Mouse (Mus musculus) embryonic facial prominence, embryonic 15.5 days (tissue): ENCODE data around the gene Nell2. TPM values are rescaled to one million over a fixed set of nuclear protein-coding genes. Genes with fewer than 3 reads are reported as not detected.

Source experiments
- ATAC-seq: fragments of 200-750 bp; cut with Nextera tagmentation; 2 replicates; pipeline ENCODE4 v1.8.0; 2017; ENCODE audit warnings: low read depth, moderate TSS enrichment; ENCODE audit not compliant: insufficient number of reproducible peaks, low FRiP score, low TSS enrichment
- H3K27ac ChIP-seq: fragments of 300-500 bp; sonication (generic); replicated peaks from 2 replicates; pipeline ENCODE4 v1.5.1; 2015; ENCODE audit warnings: mild to moderate bottlenecking, inconsistent platforms
- H3K27me3 ChIP-seq: fragments of 300-500 bp; sonication (generic); 2 replicates; pipeline ENCODE4 v1.6.1; 2015; ENCODE audit warnings: inconsistent platforms
- H3K36me3 ChIP-seq: fragments of 300-500 bp; sonication (generic); 2 replicates; pipeline ENCODE4 v1.6.1; 2015; ENCODE audit warnings: mild to moderate bottlenecking, inconsistent platforms
- H3K4me1 ChIP-seq: fragments of 300-500 bp; sonication (generic); 2 replicates; pipeline ENCODE4 v1.6.1; 2015; ENCODE audit warnings: inconsistent platforms
- H3K4me2 ChIP-seq: fragments of 300-500 bp; sonication (generic); replicated peaks from 2 replicates; pipeline ENCODE4 v1.6.1; 2015; ENCODE audit warnings: mild to moderate bottlenecking, inconsistent platforms
- H3K4me3 ChIP-seq: fragments of 300-500 bp; sonication (generic); replicated peaks from 2 replicates; pipeline ENCODE4 v1.5.1; 2015; ENCODE audit warnings: mild to moderate bottlenecking, inconsistent platforms
- H3K9ac ChIP-seq: fragments of 300-500 bp; sonication (generic); 2 replicates; pipeline ENCODE4 v1.6.1; 2015; ENCODE audit warnings: inconsistent platforms
- H3K9me3 ChIP-seq: fragments of 300-500 bp; sonication (generic); replicated peaks from 2 replicates; pipeline ENCODE4 v1.6.1; 2016; ENCODE audit warnings: inconsistent platforms
- WGBS: fragments of 180-500 bp; shearing (Covaris S2); methylation state at CpG from one replicate; pipeline ENCODE4 v1.1.7; 2015; 5-methylcytosine and 5-hydroxymethylcytosine counted together
- polyA plus RNA-seq: library from polyadenylated mRNA; unstranded; fragments of >200 nt; fragmentation: Nextera tagmentation; extraction: Ambion mirVana; gene quantifications from 2 replicates; pipeline ENCODE4 v1.2.1, GENCODE M21; 2015

The Nell2 gene
- polyA plus RNA-seq, 1 experiment from 2014 or later = 13.6 TPM

GRCm38 (mm10) chr15:95144131-95144530, 384.2 kb downstream of the Nell2 start:
- Histone ChIP-seq H3K9me3 (no peaks in the 10 kb centered on the region), H3K27ac (no peak overlapping the region), H3K4me2 (no peak overlapping the region), H3K27me3 (no peaks in the 10 kb centered on the region), H3K4me3 (no peak overlapping the region), H3K9ac (no peak overlapping the region), H3K4me1 (no peaks in the 10 kb centered on the region), H3K36me3 (no peaks in the 10 kb centered on the region)
- WGBS = 30% methylated on average over 2 of the region's 2 CpGs
- no peak for ATAC-seq

DNA sequence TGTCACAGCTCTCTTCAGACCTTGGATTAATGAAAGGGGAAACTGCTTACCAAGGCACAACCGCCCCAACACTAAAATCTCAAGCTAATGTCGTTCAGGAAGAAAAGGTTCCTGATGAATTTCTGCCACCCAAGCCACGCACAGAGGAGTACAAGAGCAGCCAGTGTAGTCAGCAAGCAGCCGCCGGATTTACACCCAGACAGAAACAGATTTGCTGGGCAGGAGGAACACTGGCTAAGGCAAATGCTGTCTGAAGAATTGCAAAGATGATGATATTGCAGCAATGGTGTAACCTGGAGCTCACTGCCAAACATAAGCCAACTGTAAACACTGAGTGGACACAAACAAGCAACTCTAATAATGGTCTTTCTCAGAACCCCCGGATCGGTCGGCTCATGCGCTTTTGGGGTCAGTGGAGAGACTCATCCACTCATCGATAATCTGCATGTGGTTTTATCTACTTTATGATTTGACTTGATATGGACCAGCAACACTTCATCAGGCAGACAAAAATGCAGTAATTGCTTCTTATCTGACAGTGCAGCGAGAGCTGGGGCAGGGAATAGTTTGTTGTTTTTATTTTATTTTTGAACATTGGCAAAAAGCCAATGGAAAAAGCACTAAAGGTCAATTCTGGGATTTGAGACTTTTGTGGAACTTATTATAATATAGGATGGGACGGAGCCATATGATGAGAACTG, 389.5 kb downstream of the Nell2 start:
- H3K4me3 ChIP-seq = no peak overlapping the region
- H3K27me3 ChIP-seq = no peaks in the 10 kb centered on the region
- ATAC-seq = no peak
- no peak overlapping the region for H3K9ac ChIP-seq
- H3K36me3 ChIP-seq = no peaks in the 10 kb centered on the region
- H3K4me2 ChIP-seq = no peak overlapping the region
- H3K4me1 ChIP-seq = no peaks in the 10 kb centered on the region
- WGBS = 76% methylated on average over 12 of the region's 12 CpGs
- H3K9me3 ChIP-seq = no peaks in the 10 kb centered on the region
- no peak overlapping the region for H3K27ac ChIP-seq

DNA sequence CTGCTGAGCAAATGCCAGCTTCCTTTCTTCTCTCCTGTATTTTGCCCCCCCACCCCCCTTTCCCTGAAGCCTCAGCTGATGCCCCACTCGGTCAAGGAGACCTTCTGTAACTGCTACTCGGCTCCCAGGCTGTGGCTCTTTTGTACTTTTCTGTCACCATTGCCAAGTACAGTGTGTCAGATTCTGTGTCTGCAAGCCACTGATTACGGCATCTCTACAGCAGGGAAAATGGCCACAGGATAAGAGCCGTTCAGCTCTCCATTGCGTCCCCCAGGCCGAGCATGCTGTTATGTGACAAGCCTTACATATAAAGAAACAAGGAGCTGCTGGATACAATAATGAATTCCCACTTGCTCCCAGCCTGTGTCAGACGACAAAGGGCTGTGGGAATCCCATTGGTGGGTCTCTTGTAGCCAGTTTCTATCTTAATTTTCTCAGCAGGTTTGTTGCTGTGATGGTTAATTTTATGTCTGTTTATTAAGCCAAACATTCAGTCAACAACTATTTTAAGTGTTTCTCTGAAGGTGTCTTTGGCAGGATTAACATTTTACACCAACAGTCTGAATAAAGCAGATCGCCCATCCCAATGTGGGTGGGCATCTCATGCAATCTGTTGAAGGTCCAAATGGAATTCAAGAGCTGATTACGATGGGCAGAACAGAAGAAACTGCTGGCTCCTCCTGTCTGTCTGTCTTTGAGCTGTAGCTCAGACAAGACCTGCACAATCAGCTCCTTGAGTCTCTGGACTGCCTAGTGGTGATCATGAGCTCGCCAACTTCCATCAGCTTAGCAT, 391.1 kb downstream of the Nell2 start:
- H3K4me2 ChIP-seq = no peak overlapping the region
- H3K4me1 ChIP-seq = no peaks in the 10 kb centered on the region
- WGBS = 78% methylated on average over 10 of the region's 10 CpGs
- H3K27me3 ChIP-seq = no peaks in the 10 kb centered on the region
- H3K9me3 ChIP-seq = no peaks in the 10 kb centered on the region
- ATAC-seq = no peak
- H3K36me3 ChIP-seq = no peaks in the 10 kb centered on the region
- no peak overlapping the region for H3K9ac ChIP-seq
- no peak overlapping the region for H3K4me3 ChIP-seq
- no peak overlapping the region for H3K27ac ChIP-seq

DNA sequence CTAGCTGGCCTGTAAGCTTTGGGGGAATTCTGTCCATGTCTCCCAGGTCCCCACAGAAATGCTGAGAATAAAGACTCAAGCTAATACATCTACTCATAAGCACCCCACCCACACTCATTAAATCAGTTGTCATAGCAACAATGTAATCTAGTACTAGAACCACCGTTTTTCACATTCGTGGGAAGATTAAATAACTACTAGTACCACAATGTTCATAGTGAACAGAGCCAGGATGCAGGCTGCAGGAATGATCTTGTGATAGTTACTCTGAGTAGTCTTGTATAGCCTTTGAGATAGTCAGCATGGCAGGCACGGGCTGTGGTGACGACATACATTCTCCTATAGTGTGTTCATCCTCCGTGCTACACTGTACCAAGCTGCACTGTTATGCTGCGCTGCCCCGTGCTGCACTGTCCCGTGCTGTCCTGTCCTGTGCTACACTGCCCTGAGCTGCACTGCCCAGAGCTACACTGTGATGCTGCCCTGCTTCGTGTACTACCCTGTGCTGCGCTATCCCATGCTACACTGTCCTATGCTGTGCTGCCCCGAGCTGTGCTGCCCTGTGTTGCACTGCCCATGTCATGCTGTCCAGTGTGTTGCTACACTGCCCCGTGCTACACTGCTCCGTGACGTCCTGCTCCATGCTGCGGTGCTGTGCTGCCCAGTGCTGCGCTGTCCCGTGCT, 392.3 kb downstream of the Nell2 start:
- 89% methylated on average over 17 of the region's 17 CpGs for WGBS
- ATAC-seq = peak; percentile 43
- Histone ChIP-seq H3K27ac (no peak overlapping the region), H3K4me2 (no peak overlapping the region), H3K27me3 (no peaks in the 10 kb centered on the region), H3K36me3 (no peaks in the 10 kb centered on the region), H3K4me1 (no peaks in the 10 kb centered on the region), H3K9ac (no peak overlapping the region), H3K9me3 (no peaks in the 10 kb centered on the region), H3K4me3 (no peak overlapping the region)

GRCm38 (mm10) chr15:95131401-95131800, 397.0 kb downstream of the Nell2 start:
- no peak overlapping the region for H3K27ac ChIP-seq
- H3K27me3 ChIP-seq = no peaks in the 10 kb centered on the region
- H3K9me3 ChIP-seq = no peaks in the 10 kb centered on the region
- no peak overlapping the region for H3K4me3 ChIP-seq
- H3K9ac ChIP-seq = no peak overlapping the region
- H3K4me2 ChIP-seq = no peak overlapping the region
- no peaks in the 10 kb centered on the region for H3K36me3 ChIP-seq
- no peaks in the 10 kb centered on the region for H3K4me1 ChIP-seq
- ATAC-seq = no peak
- WGBS = 67% methylated on average over 4 of the region's 4 CpGs

DNA sequence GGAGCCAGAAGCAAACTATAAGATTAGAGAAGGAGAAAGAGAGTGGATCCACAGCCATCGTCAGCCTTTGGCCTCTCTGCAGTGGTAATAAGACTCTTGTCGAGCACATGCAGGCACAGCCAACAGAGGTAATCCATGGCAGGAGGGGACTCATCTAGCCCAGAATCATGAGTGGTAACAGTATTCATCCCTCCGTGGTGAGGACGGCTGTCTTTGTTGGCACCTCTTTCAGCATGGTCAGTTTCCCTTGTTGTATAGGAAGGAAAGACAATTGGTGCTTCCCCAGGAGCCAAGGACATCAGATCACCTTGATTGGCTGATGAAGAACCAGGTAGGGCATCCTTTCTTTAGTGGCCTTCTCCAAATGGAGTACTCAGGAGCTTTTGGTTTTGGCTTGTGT, 419.7 kb downstream of the Nell2 start:
- Histone ChIP-seq H3K4me2 (no peak overlapping the region), H3K4me3 (no peak overlapping the region), H3K9ac (no peak overlapping the region), H3K4me1 (no peaks in the 10 kb centered on the region), H3K36me3 (no peaks in the 10 kb centered on the region), H3K9me3 (no peaks in the 10 kb centered on the region), H3K27ac (no peak overlapping the region), H3K27me3 (no peaks in the 10 kb centered on the region)
- ATAC-seq = no peak
- WGBS = 83% methylated on average over 4 of the region's 4 CpGs

- H3K9ac ChIP-seq = no peak overlapping the region
- ATAC-seq = no peak
- WGBS = 65% methylated on average over 8 of the region's 8 CpGs
- H3K4me3 ChIP-seq = no peak overlapping the region
- H3K36me3 ChIP-seq = no peaks in the 10 kb centered on the region
- no peaks in the 10 kb centered on the region for H3K27me3 ChIP-seq
- no peaks in the 10 kb centered on the region for H3K9me3 ChIP-seq
- H3K4me1 ChIP-seq = no peaks in the 10 kb centered on the region
- H3K27ac ChIP-seq = no peak overlapping the region
- no peak overlapping the region for H3K4me2 ChIP-seq
Observed at GRCm38 (mm10) chr15:95107246-95107809, 421.0 kb downstream of the Nell2 start.

GRCm38 (mm10) chr15:95101522-95101921, 426.8 kb downstream of the Nell2 start:
- H3K36me3 ChIP-seq = no peaks in the 10 kb centered on the region
- no peak overlapping the region for H3K27ac ChIP-seq
- H3K4me1 ChIP-seq = no peaks in the 10 kb centered on the region
- H3K4me2 ChIP-seq = no peak overlapping the region
- no peak for ATAC-seq
- no peaks in the 10 kb centered on the region for H3K9me3 ChIP-seq
- no peak overlapping the region for H3K9ac ChIP-seq
- no peaks in the 10 kb centered on the region for H3K27me3 ChIP-seq
- no peak overlapping the region for H3K4me3 ChIP-seq

GRCm38 (mm10) chr15:95100133-95100532, 428.2 kb downstream of the Nell2 start:
- no peaks in the 10 kb centered on the region for H3K27me3 ChIP-seq
- H3K4me2 ChIP-seq = no peak overlapping the region
- 86% methylated on average over 7 of the region's 7 CpGs for WGBS
- H3K36me3 ChIP-seq = no peaks in the 10 kb centered on the region
- no peaks in the 10 kb centered on the region for H3K4me1 ChIP-seq
- H3K9me3 ChIP-seq = no peaks in the 10 kb centered on the region
- ATAC-seq = no peak
- H3K27ac ChIP-seq = no peak overlapping the region
- H3K9ac ChIP-seq = no peak overlapping the region
- no peak overlapping the region for H3K4me3 ChIP-seq

GRCm38 (mm10) chr15:95085962-95086361, 442.4 kb downstream of the Nell2 start:
- Histone ChIP-seq H3K4me1 (no peaks in the 10 kb centered on the region), H3K4me2 (no peak overlapping the region), H3K9ac (no peak overlapping the region), H3K4me3 (no peak overlapping the region), H3K27me3 (no peaks in the 10 kb centered on the region), H3K9me3 (no peaks in the 10 kb centered on the region), H3K36me3 (no peaks in the 10 kb centered on the region), H3K27ac (no peak overlapping the region)
- no peak for ATAC-seq
- 78% methylated on average over 7 of the region's 7 CpGs for WGBS

GRCm38 (mm10) chr15:95081654-95082053, 446.7 kb downstream of the Nell2 start:
- Histone ChIP-seq H3K27me3 (no peaks in the 10 kb centered on the region), H3K4me3 (no peak overlapping the region), H3K27ac (no peak overlapping the region), H3K4me1 (no peaks in the 10 kb centered on the region), H3K9me3 (no peaks in the 10 kb centered on the region), H3K4me2 (no peak overlapping the region), H3K36me3 (no peaks in the 10 kb centered on the region), H3K9ac (no peak overlapping the region)
- ATAC-seq = peak; percentile 47; the same call in 1 of the 2 replicates
- 88% methylated on average over 11 of the region's 11 CpGs for WGBS
